Mouse (Mus musculus): ENCODE results near the gene Zfp558.
A peak's percentile ranks its signal among the peaks of the same experiment; 100 is the strongest.
"Not testable (repeated sequence)": the region's sequence is repeated elsewhere in the genome, so short reads cannot be mapped to it uniquely, and the experiment has no call there.

Gene Zfp558

GRCm38 (mm10) chr9:18478168-18478567, at the start of gene Zfp558, which contains the start of gene Mbd3l1:
TSS of gene Zfp558 (minus strand) at chr9:18478268.
TSS of gene Mbd3l1 (plus strand) at chr9:18478359.
- no peak for DNase-seq (ENCODE audit: low read depth)

DNA sequence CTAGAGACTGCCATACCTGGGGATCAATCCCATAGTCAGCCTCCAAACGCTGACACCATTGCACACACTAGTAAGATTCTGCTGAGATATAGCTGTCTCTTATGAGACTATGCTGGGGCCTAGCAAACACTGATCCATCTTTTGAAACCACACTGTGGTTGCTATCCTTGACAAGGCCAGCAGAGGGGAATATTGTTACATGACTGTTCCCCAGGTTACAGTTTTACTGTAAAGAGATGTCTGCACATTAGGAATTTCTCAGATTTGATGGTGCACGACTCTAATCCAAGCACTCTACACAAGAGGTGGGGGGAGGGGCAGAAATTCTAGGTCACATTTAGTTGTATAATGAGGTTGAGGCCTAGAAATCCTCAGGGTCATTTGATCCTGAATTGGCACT, 30.0 kb upstream of the Zfp558 start:
- DNase-seq (ENCODE audit: low read depth) = no peak

DNA sequence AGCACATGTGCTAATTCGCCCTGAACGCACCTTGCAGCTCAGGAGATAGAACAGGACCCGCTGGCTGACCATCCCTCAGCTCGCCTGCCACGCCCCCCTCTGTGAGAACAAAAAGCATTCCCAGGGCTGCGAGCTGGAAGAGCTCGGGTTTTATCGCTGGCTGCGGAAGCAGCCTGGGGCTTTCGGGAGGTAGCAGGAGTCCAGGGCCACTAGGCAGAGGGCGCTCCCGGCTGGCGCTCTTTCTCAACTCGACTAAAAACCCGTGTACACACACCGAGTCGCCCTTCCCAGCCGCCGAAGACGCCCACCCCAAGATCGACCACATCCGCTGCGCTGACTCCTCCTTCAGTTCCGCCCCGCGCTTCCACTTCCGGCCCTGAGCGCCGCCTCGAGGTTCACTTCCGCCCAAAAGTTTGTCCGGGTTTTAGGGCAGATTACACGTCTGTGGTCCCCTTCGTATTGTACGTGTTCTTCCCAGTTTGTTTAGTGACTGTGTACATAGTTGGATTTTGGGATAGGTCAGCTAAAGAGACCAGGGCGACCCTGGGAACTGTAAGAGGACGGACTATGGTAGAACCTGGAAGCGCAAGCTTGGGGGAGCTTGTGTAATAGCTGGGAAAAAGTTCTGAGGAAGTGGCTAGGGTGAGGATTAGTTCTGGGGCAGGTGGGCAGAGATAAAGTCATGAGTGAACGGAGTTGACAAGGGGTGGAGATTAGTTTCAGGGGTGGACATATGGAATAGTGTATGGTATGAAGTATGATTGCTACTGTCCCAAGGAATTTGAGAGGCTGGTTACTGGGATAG, 4.5 kb downstream of the Zfp558 start:
- peak; percentile 81 for DNase-seq (ENCODE audit: low read depth)

DNA sequence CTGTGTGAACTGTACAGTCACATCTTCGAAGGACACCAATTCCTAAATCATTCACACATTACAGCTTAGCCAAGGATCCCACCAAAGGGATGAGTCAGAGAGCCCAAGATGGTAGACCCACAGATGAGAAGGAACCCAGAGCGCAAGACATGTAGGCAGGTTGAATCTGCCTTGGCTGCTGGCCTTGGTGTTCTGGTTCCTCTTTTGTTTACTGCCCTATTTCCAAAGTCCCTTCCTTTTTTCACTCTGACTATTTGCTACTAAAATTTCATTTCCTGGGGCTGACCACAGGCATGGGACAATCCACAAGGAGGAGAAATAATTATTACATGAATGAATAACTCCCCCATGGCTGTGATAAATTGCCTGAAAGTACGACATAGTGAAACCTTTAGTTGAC, 10.1 kb downstream of the Zfp558 start:
- DNase-seq (ENCODE audit: low read depth) = no peak

DNA sequence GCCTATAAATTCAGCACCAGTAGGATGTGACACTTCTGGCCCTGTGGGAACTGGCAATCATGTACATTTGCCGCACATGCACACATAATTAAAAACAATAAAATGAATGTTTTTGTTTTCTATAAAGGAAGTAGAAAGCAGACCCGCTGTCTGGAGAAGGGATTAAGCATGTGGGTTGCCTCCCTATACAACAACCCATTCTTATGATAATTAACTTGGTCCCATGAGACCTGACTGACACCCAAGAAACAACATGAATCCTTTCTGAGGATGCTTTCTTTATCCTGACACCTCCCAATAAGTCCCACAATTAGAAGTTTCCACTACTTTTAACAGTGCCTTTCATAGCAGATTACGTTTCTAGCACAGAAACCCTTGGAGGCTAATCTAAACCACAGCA, 10.7 kb downstream of the Zfp558 start:
- DNase-seq (ENCODE audit: low read depth) = no peak

GRCm38 (mm10) chr9:18456520-18456919, 21.5 kb downstream of the Zfp558 start:
- no peak for DNase-seq (ENCODE audit: low read depth)

DNA sequence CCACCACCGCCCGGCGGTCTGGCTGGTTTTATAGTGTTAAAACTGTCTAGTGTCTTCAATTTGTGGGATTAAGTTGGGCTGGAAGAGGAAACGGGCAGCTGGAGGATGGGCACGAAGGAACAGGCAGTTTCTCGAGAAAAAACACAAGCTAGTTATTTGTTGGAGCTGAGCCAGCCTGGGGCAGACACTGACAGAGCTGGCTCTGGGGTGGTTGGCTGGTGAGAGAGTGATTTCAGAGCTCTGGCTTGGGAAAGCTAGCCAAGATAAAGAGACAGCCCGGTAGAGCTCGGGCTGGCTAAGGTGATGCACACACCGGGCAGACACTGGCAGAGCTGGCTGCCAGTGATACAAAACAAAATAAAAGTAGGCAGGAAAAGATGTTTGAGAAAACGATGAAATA, 46.4 kb downstream of the Zfp558 start:
- no peak for DNase-seq (ENCODE audit: low read depth)

DNA sequence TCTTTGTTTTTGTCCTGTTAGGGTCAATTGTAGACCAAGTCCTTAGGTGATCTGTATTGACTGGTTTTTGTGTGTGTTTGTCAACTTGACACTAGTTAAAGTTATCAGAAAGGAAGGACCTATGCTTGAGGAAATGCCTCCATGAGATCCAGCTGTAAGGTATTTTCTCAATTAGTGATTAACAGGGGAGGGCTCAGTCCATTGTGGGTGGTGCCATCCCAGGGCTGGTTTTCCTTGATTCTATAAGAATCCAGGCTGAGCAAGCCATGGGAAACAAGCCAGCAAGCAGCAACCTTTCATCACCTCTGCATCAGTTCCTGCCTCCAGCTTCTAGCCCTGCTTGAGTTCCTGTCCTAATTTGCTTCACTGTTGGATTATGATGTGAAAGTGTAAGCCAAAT, 47.7 kb downstream of the Zfp558 start, which contains the start of gene Mbd3l2:
Mbd3l2 (plus strand) TSS at position 301 of the 400 bp plus-strand sequence.
- DNase-seq (ENCODE audit: low read depth) = no peak

DNA sequence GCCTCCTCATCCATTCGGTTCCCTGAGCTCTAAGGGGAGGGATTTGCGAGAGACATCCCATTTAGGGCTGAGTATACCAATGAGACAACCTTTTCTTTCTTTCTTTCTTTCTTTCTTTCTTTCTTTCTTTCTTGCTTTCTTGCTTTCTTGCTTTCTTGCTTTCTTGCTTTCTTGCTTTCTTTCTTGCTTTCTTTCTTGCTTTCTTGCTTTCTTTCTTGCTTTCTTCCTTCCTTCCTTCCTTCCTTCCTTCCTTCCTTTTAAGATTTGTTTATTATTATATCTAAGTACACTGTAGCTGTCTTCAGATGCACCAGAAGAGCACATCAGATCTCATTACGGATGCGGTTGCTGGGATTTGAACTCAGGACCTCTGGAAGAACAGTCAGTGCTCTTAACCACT, 65.7 kb downstream of the Zfp558 start:
- DNase-seq (ENCODE audit: low read depth) = not testable (repeated sequence)
